Mouse (Mus musculus): ENCODE results near the gene Dnah7b. TPM values are rescaled to one million over a fixed set of nuclear protein-coding genes. Genes with fewer than 3 reads are reported as not detected.
"Not testable (repeated sequence)": the region's sequence is repeated elsewhere in the genome, so short reads cannot be mapped to it uniquely, and the experiment has no call there.

Dnah7b gene
- total RNA-seq (2021): under 1 TPM; 0.64 to 0.69 TPM

- no peak for DNase-seq
- intact Hi-C loops (cut with DNase I): loop anchor here (2.0 kb wide), 1 partner anchor 351 kb away; no protein-coding TSS in a partner anchor
Measured at GRCm38 (mm10) chr1:46066015-46066414, at the start of gene Dnah7b. Dnah7b (plus strand) TSS chr1:46066315.

DNA sequence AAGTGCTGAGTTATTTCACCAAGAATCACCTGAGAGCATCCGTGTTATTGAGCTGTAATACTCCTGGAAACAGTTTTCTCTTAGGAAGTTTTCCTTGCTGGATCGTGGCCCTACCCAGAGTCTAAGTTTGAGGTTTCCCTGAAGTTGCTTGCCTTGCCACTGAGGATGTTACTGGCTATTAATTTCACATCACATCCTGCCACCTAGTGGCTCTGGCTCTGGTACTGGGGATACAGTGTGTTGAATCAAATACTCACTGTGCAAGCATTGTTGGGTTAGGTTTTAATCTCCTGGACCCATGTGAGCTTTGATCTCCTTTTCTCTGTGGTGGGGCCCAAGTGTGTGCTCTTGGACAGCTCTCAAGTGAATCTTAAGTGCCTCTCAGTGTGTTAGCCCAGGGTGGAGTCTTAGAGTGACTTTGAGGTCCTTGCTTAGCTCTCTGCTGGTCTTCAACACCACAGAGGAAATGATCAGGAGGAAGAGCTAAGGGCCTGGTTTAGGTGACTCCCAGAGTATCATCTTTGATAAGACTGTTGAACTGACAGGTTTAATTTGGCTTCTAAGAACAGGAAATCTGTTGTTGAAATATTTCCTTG is 47.6 kb upstream of the Dnah7b start:
- DNase-seq: peak; percentile 48 to 59
- intact Hi-C loops (cut with DNase I): loop anchor here (1.0 to 2.0 kb wide), 2 partner anchors 193 to 202 kb away; no protein-coding TSS in a partner anchor

GRCm38 (mm10) chr1:46022262-46022661 is 43.9 kb upstream of the Dnah7b start:
- DNase-seq: peak; percentile 52 to 72
- intact Hi-C loops (cut with DNase I): no loop called here

DNA sequence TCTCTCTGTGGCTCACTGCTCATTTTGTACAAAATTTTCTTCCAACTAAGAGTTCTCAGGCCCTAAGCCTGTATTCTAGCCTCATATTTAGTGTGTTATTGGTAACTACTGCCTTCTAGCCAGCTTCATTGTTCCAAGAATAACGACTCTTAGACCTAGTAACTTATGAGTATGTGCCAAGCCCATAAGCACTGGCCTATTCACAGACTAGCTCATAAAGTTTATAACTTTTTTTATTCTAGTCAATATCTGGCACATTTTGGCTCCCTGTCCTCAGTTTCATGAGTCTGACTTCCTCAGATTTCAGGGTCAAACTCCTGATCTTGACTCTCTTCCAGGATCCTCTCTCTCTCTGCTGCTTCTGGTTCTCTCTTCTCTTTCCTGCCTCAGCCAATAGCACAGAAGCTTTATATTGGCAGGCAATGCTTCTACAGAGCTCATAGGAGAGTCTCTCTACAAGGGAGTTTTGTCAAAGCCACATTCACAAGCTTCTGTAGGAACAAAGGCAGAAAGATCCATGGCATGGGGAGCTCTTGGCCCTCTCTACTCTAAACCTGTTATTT is 34.0 kb upstream of the Dnah7b start:
- intact Hi-C loops (cut with DNase I): no loop called here
- no peak for DNase-seq

GRCm38 (mm10) chr1:46048188-46048587 is 17.9 kb upstream of the Dnah7b start:
- intact Hi-C loops (cut with DNase I): no loop called here
- DNase-seq: no peak

GRCm38 (mm10) chr1:46066484-46067251 is 553 bp downstream of the Dnah7b start:
- DNase-seq: peak; percentile 75 to 80
- intact Hi-C loops (cut with DNase I): loop anchor here (2.0 kb wide), 1 partner anchor 350 kb away; no protein-coding TSS in a partner anchor

- intact Hi-C loops (cut with DNase I); DNase-seq: not testable (repeated sequence)
Measured at GRCm38 (mm10) chr1:46068787-46069186, 2.7 kb downstream of the Dnah7b start.

- intact Hi-C loops (cut with DNase I): no loop called here
- no peak for DNase-seq
Measured at GRCm38 (mm10) chr1:46077891-46078290, 11.8 kb downstream of the Dnah7b start.

DNA sequence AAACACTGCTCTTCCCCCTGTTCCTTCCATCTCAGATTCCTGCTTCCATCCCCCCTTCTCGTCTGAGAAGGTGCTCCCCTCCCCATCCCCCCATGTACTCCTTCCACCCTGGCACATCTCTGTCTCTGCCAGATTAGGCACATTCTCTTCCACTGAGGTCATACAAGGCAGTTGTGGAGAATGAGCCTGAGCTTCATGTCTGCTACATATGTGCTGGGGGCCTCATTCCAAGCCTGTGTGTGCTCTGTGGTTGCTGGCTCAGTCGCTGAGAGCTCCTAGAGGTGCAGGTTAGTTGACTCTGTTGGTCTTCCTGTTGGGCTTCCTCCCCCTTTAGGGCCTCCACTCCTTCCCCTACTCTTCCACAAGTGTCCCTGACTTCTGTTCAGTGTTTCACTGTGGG is 34.4 kb downstream of the Dnah7b start:
- intact Hi-C loops (cut with DNase I): no loop called here
- DNase-seq: no peak

- DNase-seq; intact Hi-C loops (cut with DNase I): not testable (repeated sequence)
Measured at GRCm38 (mm10) chr1:46112606-46113005, 46.5 kb downstream of the Dnah7b start.

DNA sequence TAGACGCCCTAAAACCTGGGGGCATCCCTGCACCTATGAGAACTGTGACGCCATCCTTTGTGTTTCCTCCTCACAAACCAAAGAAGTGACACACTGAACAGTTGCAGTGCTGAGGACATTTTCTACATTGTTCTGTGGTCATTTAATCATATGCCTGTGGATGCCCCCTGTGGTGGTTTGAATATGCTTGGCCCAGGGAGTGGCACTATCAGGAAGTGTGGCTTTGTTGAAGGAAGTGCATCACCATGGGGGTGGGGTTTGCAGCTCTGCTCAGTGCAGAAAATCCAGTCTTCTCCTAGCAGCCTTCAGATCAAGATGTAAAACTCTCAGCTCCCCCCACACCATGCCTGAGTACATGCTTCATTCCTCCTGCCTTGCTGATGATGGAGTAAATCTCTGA is 51.1 kb downstream of the Dnah7b start:
- DNase-seq; intact Hi-C loops (cut with DNase I): not testable (repeated sequence)

GRCm38 (mm10) chr1:46128058-46128457 is 61.9 kb downstream of the Dnah7b start:
- intact Hi-C loops (cut with DNase I): loop anchor here (5.0 kb wide), 1 partner anchor 394 kb away; no protein-coding TSS in a partner anchor
- no peak for DNase-seq

DNA sequence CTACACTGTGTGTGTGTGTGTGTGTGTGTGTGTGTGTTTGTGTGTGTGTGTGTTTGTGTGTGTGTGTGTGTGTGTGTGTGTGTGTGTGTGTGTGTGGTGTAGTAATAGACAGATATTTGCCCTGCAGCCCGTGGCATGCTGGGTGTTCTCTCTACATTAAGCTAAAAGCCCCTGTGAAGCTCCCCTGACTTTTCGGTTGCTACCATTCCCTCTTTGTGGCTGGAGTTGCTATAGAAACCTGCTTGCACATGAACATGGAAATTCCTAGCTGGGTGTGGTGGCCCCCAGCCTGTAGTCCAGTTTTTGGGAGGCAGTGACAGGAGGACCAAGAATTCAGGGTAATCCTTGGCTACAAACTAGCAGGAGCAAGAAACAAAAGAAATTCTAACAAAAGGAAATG is 130.7 kb downstream of the Dnah7b start:
- intact Hi-C loops (cut with DNase I); DNase-seq: not testable (repeated sequence)

- intact Hi-C loops (cut with DNase I); DNase-seq: not testable (repeated sequence)
Measured at GRCm38 (mm10) chr1:46201169-46201568, 135.1 kb downstream of the Dnah7b start.

- DNase-seq: not testable (repeated sequence)
- intact Hi-C loops (cut with DNase I): loop anchor here (10.0 kb wide), 1 partner anchor 425 kb away; no protein-coding TSS in a partner anchor
Measured at GRCm38 (mm10) chr1:46210014-46210588, 144.0 kb downstream of the Dnah7b start.

DNA sequence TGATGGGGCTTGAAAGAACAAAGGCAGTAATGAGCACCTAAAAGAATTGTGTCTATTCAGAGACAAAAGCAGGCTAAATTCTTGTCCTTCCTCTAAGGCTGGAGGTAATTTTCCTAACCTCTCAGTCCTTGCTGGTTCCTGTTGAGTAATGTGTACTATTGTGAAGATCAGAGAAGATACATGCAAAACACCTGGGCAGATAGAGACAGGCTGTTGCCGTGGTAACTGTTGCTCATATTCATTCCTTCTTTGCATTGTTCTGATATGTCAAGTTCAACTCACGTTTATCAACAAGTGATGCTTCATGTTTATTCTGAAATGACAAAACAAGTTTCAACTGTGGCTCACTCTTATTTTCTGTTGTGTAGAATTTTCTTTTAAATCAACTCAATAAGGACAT is 156.6 kb downstream of the Dnah7b start:
- intact Hi-C loops (cut with DNase I): not testable (repeated sequence)

GRCm38 (mm10) chr1:46226136-46226535 is 160.0 kb downstream of the Dnah7b start:
- DNase-seq; intact Hi-C loops (cut with DNase I): not testable (repeated sequence)

More for the DNA sequence above, 156.6 kb downstream of the Dnah7b start:
- not testable (repeated sequence) for DNase-seq

GRCm38 (mm10) chr1:46268841-46269240 is 202.7 kb downstream of the Dnah7b start:
- intact Hi-C loops (cut with DNase I); DNase-seq: not testable (repeated sequence)

GRCm38 (mm10) chr1:46271927-46272326 is 205.8 kb downstream of the Dnah7b start:
- DNase-seq: peak in 1 of 2 experiments; percentile 2
- intact Hi-C loops (cut with DNase I): no loop called here

GRCm38 (mm10) chr1:46278057-46278910 is 212.2 kb downstream of the Dnah7b start:
- intact Hi-C loops (cut with DNase I): not testable (repeated sequence)

More at GRCm38 (mm10) chr1:46278057-46278910, 212.2 kb downstream of the Dnah7b start:
- not testable (repeated sequence) for DNase-seq
